In the genomic region with DNA sequence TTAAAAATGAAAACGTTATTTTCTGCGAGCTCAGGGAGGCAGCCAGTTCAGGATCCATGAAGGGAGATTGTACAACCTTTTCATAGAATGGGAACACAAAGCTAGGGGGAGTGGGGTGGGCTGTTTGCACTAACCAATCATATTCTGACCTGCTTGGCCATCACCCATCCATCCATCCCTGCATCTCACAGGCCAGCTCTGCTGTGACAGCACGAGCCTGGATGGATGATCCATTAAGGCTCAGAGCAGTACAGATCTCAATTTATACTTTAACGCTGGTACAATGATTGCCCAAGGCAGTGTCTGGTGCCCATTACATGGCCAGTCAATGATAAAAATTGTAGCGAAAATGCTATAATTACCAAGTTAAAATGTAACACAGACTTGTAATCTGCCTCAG, we compare ENCODE assay signal across 19 mouse cellular contexts. TPM values are rescaled to one million over a fixed set of nuclear protein-coding genes. Genes with fewer than 3 reads are reported as not detected.
DNase-seq lines count a peak whose midpoint lies in the region; ATAC-seq and TF ChIP-seq lines count a peak whose summit lies in the region.
"Had no signal": no experiment of that assay in that cellular context is flagged by ENCODE, and none has a peak within 500 bp of the region (broad histone marks: within the 10 kb centered on the region; RNA-seq: fewer than 3 reads in every experiment).

No protein-coding gene starts in this region.

- DNase-seq in heart, adult 11 months: peak; percentile 34
- no peak for DNase-seq in heart, adult 2 months
- no peak for DNase-seq in kidney, adult 8-10 months
- DNase-seq in neural tube, embryonic 10.5 days (ENCODE audit: extremely low spot score, low spot score): no peak
- no peak for DNase-seq in heart, postnatal 10 days

- no peak overlapping the region for H3K9ac ChIP-seq in heart, adult 2 months (ENCODE audit: low read depth, low read length)
- no peak overlapping the region for H3K9ac ChIP-seq in kidney, embryonic 14.5 days (ENCODE audit: low read depth, low read length)
- H3K9ac ChIP-seq in neural tube, embryonic 13.5 days: peak overlapping the region; percentile 39; the same call in 1 of the 2 replicates
- H3K9ac ChIP-seq: embryonic facial prominence, embryonic 12.5 days; liver, embryonic 14.5 days had no signal

- no peak overlapping the region for H3K4me2 ChIP-seq in kidney, embryonic 14.5 days (replicated peaks; ENCODE audit: low read depth, low read length)
- H3K4me2 ChIP-seq in neural tube, embryonic 13.5 days: no peak overlapping the region
- H3K4me2 ChIP-seq: embryonic facial prominence, embryonic 12.5 days; heart, embryonic 11.5 days had no signal

- intact Hi-C loops in heart, adult 2 months (cut with DNase I): loop anchor here (1.0 kb wide), 1 partner anchor 50 kb away; no protein-coding TSS in a partner anchor
- intact Hi-C loops in heart, postnatal 10 days (cut with DNase I): loop anchor here (1.0 kb wide), 1 partner anchor 48 kb away; a partner anchor contains a TSS

- no peak for TF ChIP-seq CTCF in heart, adult 2 months (IDR thresholded peaks at IDR 0.05)

- H3K79me2 ChIP-seq in heart, adult 2 months (replicated peaks; ENCODE audit: control insufficient read depth, insufficient read depth, low read length): no peaks in the 10 kb centered on the region

- H3K27me3 ChIP-seq in heart, adult 2 months (ENCODE audit: control insufficient read depth, insufficient read depth, low read length): no peaks in the 10 kb centered on the region
- no peaks in the 10 kb centered on the region for H3K27me3 ChIP-seq in kidney, embryonic 14.5 days (ENCODE audit: control insufficient read depth, insufficient read depth, low read length)
- no peaks in the 10 kb centered on the region for H3K27me3 ChIP-seq in neural tube, embryonic 13.5 days
- H3K27me3 ChIP-seq: embryonic facial prominence, embryonic 12.5 days had no signal

- no peak overlapping the region for H3K4me3 ChIP-seq in heart, adult 2 months
- no peak overlapping the region for H3K4me3 ChIP-seq in kidney, embryonic 14.5 days (ENCODE audit: low read length)
- H3K4me3 ChIP-seq in neural tube, embryonic 13.5 days: no peak overlapping the region
- H3K4me3 ChIP-seq: embryonic facial prominence, embryonic 12.5 days; forebrain, embryonic 10.5 days had no signal

- TF ChIP-seq EP300 in heart, adult 2 months (IDR thresholded peaks at IDR 0.05; ENCODE audit: insufficient read depth, low read depth, low read length): no peak

- no peaks in the 10 kb centered on the region for H3K4me1 ChIP-seq in heart, adult 2 months (ENCODE audit: control insufficient read depth, insufficient read depth, low read length)
- no peaks in the 10 kb centered on the region for H3K4me1 ChIP-seq in kidney, embryonic 14.5 days (ENCODE audit: control insufficient read depth, insufficient read depth, low read length)
- H3K4me1 ChIP-seq in neural tube, embryonic 13.5 days (replicated peaks): no peaks in the 10 kb centered on the region; the same call in 1 of the 2 replicates
- H3K4me1 ChIP-seq: embryonic facial prominence, embryonic 12.5 days; forebrain, embryonic 10.5 days had no signal

- peak; percentile 73; the same call in 1 of the 2 replicates for ATAC-seq in kidney, embryonic 14.5 days (ENCODE audit: low FRiP score, low TSS enrichment)
- ATAC-seq in neural tube, embryonic 13.5 days (ENCODE audit: low read depth): peak; percentile 53; the same call in 1 of the 2 replicates

- no peaks in the 10 kb centered on the region for H3K36me3 ChIP-seq in heart, adult 2 months (ENCODE audit: control insufficient read depth, insufficient read depth, low read length)
- H3K36me3 ChIP-seq in kidney, embryonic 14.5 days (ENCODE audit: control insufficient read depth, insufficient read depth, low read length): peaks cover 14% of the 10 kb centered on the region
- H3K36me3 ChIP-seq in neural tube, embryonic 13.5 days: peaks cover 35% of the 10 kb centered on the region

- no peaks in the 10 kb centered on the region for H3K9me3 ChIP-seq in kidney, embryonic 14.5 days (ENCODE audit: control insufficient read depth, low read length)
- H3K9me3 ChIP-seq in neural tube, embryonic 13.5 days: no peaks in the 10 kb centered on the region
- H3K9me3 ChIP-seq: embryonic facial prominence, embryonic 12.5 days; forebrain, embryonic 10.5 days had no signal

- no peak overlapping the region for H3K27ac ChIP-seq in heart, adult 2 months
- no peak overlapping the region for H3K27ac ChIP-seq in kidney, embryonic 14.5 days (ENCODE audit: low read depth, low read length)
- H3K27ac ChIP-seq in neural tube, embryonic 13.5 days (replicated peaks): no peak overlapping the region
- H3K27ac ChIP-seq: embryonic facial prominence, embryonic 12.5 days; forebrain, embryonic 10.5 days; liver, embryonic 14.5 days; macrophage had no signal

- TF ChIP-seq POLR2A in heart, adult 2 months (IDR thresholded peaks at IDR 0.05; ENCODE audit: insufficient read depth, low read depth, low read length): no peak

- 49% methylated on average over 5 of the region's 5 CpGs for WGBS in heart, adult 2 months
- WGBS in kidney, embryonic 14.5 days: 65% methylated on average over 5 of the region's 5 CpGs
- 57% methylated on average over 5 of the region's 5 CpGs for whole genome bisulfite sequencing in neural tube, embryonic 13.5 days

RNA-seq across cellular contexts. Expression of a gene that starts 32.5 kb away (rescaled TPM):
- total RNA-seq in heart, adult 2 months (2021): not detected
- not detected in 2 replicates for polyA plus RNA-seq in heart, adult 2 months (2012; rRNA removed)
- not detected in 2 replicates for polyA plus RNA-seq in kidney, embryonic 14.5 days (2014; fragmentation: Nextera tagmentation; extraction: Ambion mirVana)
- polyA plus RNA-seq in neural tube, embryonic 13.5 days (2015; fragmentation: Nextera tagmentation; extraction: Ambion mirVana): 0.39 TPM in 1 of 2 replicates, not detected in the other
- total RNA-seq in heart, postnatal 10 days (2021): under 1 TPM in 1 of 2 experiments, not detected in 1; 0.60 TPM
- total RNA-seq: gastrocnemius, postnatal 14 days; granulocyte monocyte progenitor cell, adult 5-6 weeks; heart, postnatal 4 days had no signal
- polyA plus RNA-seq: CD4-positive, CD25-positive, alpha-beta regulatory T cell, adult 4 months; limb, embryonic 11.5 days; lung, adult 2 months; macrophage; neural tube, embryonic 11.5 days had no signal

RNA-seq across cellular contexts. Expression of a gene that starts 48.0 kb away (rescaled TPM):
- total RNA-seq in heart, adult 2 months (2021): 10 to 100 TPM; 24.3 to 27.6 TPM
- 11.7 and 19.3 TPM in 2 replicates for polyA plus RNA-seq in heart, adult 2 months (2012; rRNA removed)
- 6.7 and 17.6 TPM in 2 replicates for polyA plus RNA-seq in kidney, embryonic 14.5 days (2014; fragmentation: Nextera tagmentation; extraction: Ambion mirVana)
- 13.9 and 15.5 TPM in 2 replicates for polyA plus RNA-seq in neural tube, embryonic 13.5 days (2015; fragmentation: Nextera tagmentation; extraction: Ambion mirVana)
- total RNA-seq in heart, postnatal 10 days (2021): 10 to 100 TPM; 33.1 to 36.8 TPM

RNA-seq across cellular contexts. Expression of a gene that starts 48.0 kb away (rescaled TPM):
- 1 to 10 TPM; 3.7 to 4.5 TPM for total RNA-seq in heart, adult 2 months (2021)
- 6.8 and 7.6 TPM in 2 replicates for polyA plus RNA-seq in heart, adult 2 months (2012; rRNA removed)
- 0.99 and 1.0 TPM in 2 replicates for polyA plus RNA-seq in kidney, embryonic 14.5 days (2014; fragmentation: Nextera tagmentation; extraction: Ambion mirVana)
- 0.45 and 0.95 TPM in 2 replicates for polyA plus RNA-seq in neural tube, embryonic 13.5 days (2015; fragmentation: Nextera tagmentation; extraction: Ambion mirVana)
- total RNA-seq in heart, postnatal 10 days (2021): 1 to 10 TPM; 3.0 to 4.2 TPM
